Mouse (Mus musculus): ENCODE measurements around the gene Nelfcd. TPM values are rescaled to one million over a fixed set of nuclear protein-coding genes. Genes with fewer than 3 reads are reported as not detected.

Gene Nelfcd
- polyA plus RNA-seq, 1 experiment, result 70.6 TPM

- no peak for TF ChIP-seq GATA1 (IDR thresholded peaks at IDR 0.05; ENCODE audit: low read length)
These were observed 12.7 kb downstream of the Nelfcd start for GRCm38 (mm10) chr2:174428076-174428835.

- TF ChIP-seq GATA1 (IDR thresholded peaks at IDR 0.05; ENCODE audit: low read length), result no peak
These were observed 13.5 kb downstream of the Nelfcd start for GRCm38 (mm10) chr2:174428996-174429591.

- TF ChIP-seq GATA1 (IDR thresholded peaks at IDR 0.05; ENCODE audit: low read length), result no peak
These were observed 19.3 kb downstream of the Nelfcd start for GRCm38 (mm10) chr2:174434943-174435342.

- TF ChIP-seq GATA1 (IDR thresholded peaks at IDR 0.05; ENCODE audit: low read length), result no peak
These were observed 20.6 kb downstream of the Nelfcd start for GRCm38 (mm10) chr2:174436076-174436701.

- no peak for TF ChIP-seq GATA1 (IDR thresholded peaks at IDR 0.05; ENCODE audit: low read length)
These were observed 21.5 kb downstream of the Nelfcd start for GRCm38 (mm10) chr2:174436916-174437696.

- no peak for TF ChIP-seq GATA1 (IDR thresholded peaks at IDR 0.05; ENCODE audit: low read length)
These were observed 22.0 kb downstream of the Nelfcd start for GRCm38 (mm10) chr2:174437697-174437982.

GRCm38 (mm10) chr2:174438181-174438580 lies 22.6 kb downstream of the Nelfcd start:
- no peak for TF ChIP-seq GATA1 (IDR thresholded peaks at IDR 0.05; ENCODE audit: low read length)

GRCm38 (mm10) chr2:174438737-174439449 lies 23.3 kb downstream of the Nelfcd start, which contains the start of gene Ctsz:
Gene Ctsz (minus strand): TSS chr2:174439039.
- no peak for TF ChIP-seq GATA1 (IDR thresholded peaks at IDR 0.05; ENCODE audit: low read length)

GRCm38 (mm10) chr2:174439450-174439838 lies 23.8 kb downstream of the Nelfcd start:
- TF ChIP-seq GATA1 (IDR thresholded peaks at IDR 0.05; ENCODE audit: low read length), result no peak

- TF ChIP-seq GATA1 (IDR thresholded peaks at IDR 0.05; ENCODE audit: low read length), result no peak
These were observed 24.4 kb downstream of the Nelfcd start for GRCm38 (mm10) chr2:174439961-174440360.

- no peak for TF ChIP-seq GATA1 (IDR thresholded peaks at IDR 0.05; ENCODE audit: low read length)
These were observed 26.3 kb downstream of the Nelfcd start for GRCm38 (mm10) chr2:174441898-174442297.

- TF ChIP-seq GATA1 (IDR thresholded peaks at IDR 0.05; ENCODE audit: low read length), result no peak
These were observed 26.9 kb downstream of the Nelfcd start for GRCm38 (mm10) chr2:174442460-174442859.

GRCm38 (mm10) chr2:174443046-174443445 lies 27.4 kb downstream of the Nelfcd start:
- TF ChIP-seq GATA1 (IDR thresholded peaks at IDR 0.05; ENCODE audit: low read length), result no peak

GRCm38 (mm10) chr2:174444359-174444758 lies 28.8 kb downstream of the Nelfcd start:
- no peak for TF ChIP-seq GATA1 (IDR thresholded peaks at IDR 0.05; ENCODE audit: low read length)

GRCm38 (mm10) chr2:174445018-174445417 lies 29.4 kb downstream of the Nelfcd start:
- no peak for TF ChIP-seq GATA1 (IDR thresholded peaks at IDR 0.05; ENCODE audit: low read length)
